Mouse (Mus musculus) stomach, postnatal 0 days (tissue): ENCODE data around the gene Arrdc2. TPM values are rescaled to one million over a fixed set of nuclear protein-coding genes. Genes with fewer than 3 reads are reported as not detected.
A peak's percentile ranks its signal among the peaks of the same experiment; 100 is the strongest.

ENCODE experiments used
- ATAC-seq: fragments of 200-750 bp; cut with Nextera tagmentation; 2 replicates; pipeline ENCODE4 v1.8.0; 2017; ENCODE audit not compliant: low FRiP score, low TSS enrichment
- DNase-seq: peaks from one replicate; pipeline ENCODE4 v3.0.0-alpha.2; 2016; ENCODE audit warnings: low spot score
- H3K27ac ChIP-seq: fragments of 300-500 bp; sonication (generic); replicated peaks from 2 replicates; pipeline ENCODE4 v1.5.1; 2014; ENCODE audit warnings: mild to moderate bottlenecking, control low read depth
- H3K27me3 ChIP-seq: fragments of 300-500 bp; sonication (generic); 2 replicates; pipeline ENCODE4 v1.6.1; 2014; ENCODE audit warnings: low read length; ENCODE audit not compliant: control insufficient read depth, insufficient read depth
- H3K36me3 ChIP-seq: fragments of 300-500 bp; sonication (generic); 2 replicates; pipeline ENCODE4 v1.6.1; 2014; ENCODE audit warnings: low read length, mixed read lengths; ENCODE audit not compliant: control insufficient read depth, insufficient read depth
- H3K4me1 ChIP-seq: fragments of 300-500 bp; sonication (generic); replicated peaks from 2 replicates; pipeline ENCODE4 v1.6.1; 2014; ENCODE audit warnings: antibody characterized with exemption; ENCODE audit not compliant: control insufficient read depth, insufficient read depth
- H3K4me2 ChIP-seq: fragments of 300-500 bp; sonication (generic); replicated peaks from 2 replicates; pipeline ENCODE4 v1.6.1; 2014; ENCODE audit warnings: low read depth, mild to moderate bottlenecking, control low read depth, moderate library complexity
- H3K4me3 ChIP-seq: fragments of 300-500 bp; sonication (generic); 2 replicates; pipeline ENCODE4 v1.5.1; 2014; ENCODE audit warnings: low read depth, low read length, control low read depth
- H3K9ac ChIP-seq: fragments of 300-500 bp; sonication (generic); 2 replicates; pipeline ENCODE4 v1.6.1; 2014; ENCODE audit warnings: mild to moderate bottlenecking, low read length, control low read depth, mixed read lengths
- H3K9me3 ChIP-seq: fragments of 300-500 bp; sonication (generic); 2 replicates; pipeline ENCODE4 v1.6.1; 2016; ENCODE audit warnings: low read length; ENCODE audit not compliant: control insufficient read depth
- CTCF ChIP-seq: IDR thresholded peaks from 2 replicates; pipeline ENCODE4 v1.5.1; 2016; ENCODE audit warnings: antibody characterized with exemption, low read depth, mild to moderate bottlenecking, moderate library complexity
- EP300 ChIP-seq: optimal IDR thresholded peaks from 2 replicates; pipeline ENCODE3; 2016; ENCODE audit warnings: antibody characterized with exemption
- WGBS: fragments of 180-500 bp; shearing (Covaris S2); extraction: QIAGEN DNeasy Blood & Tissue Kit; methylation state at CpG from one replicate; pipeline ENCODE4 v1.1.7; 2014; 5-methylcytosine and 5-hydroxymethylcytosine counted together
- polyA plus RNA-seq: library from polyadenylated mRNA; unstranded; fragments of >200 nt; fragmentation: Nextera tagmentation; extraction: Ambion mirVana; gene quantifications from 2 replicates; pipeline ENCODE4 v1.2.1, GENCODE M21; 2015

Arrdc2 gene
- polyA plus RNA-seq, 1 experiment from 2014 or later = 6.8 TPM

DNA sequence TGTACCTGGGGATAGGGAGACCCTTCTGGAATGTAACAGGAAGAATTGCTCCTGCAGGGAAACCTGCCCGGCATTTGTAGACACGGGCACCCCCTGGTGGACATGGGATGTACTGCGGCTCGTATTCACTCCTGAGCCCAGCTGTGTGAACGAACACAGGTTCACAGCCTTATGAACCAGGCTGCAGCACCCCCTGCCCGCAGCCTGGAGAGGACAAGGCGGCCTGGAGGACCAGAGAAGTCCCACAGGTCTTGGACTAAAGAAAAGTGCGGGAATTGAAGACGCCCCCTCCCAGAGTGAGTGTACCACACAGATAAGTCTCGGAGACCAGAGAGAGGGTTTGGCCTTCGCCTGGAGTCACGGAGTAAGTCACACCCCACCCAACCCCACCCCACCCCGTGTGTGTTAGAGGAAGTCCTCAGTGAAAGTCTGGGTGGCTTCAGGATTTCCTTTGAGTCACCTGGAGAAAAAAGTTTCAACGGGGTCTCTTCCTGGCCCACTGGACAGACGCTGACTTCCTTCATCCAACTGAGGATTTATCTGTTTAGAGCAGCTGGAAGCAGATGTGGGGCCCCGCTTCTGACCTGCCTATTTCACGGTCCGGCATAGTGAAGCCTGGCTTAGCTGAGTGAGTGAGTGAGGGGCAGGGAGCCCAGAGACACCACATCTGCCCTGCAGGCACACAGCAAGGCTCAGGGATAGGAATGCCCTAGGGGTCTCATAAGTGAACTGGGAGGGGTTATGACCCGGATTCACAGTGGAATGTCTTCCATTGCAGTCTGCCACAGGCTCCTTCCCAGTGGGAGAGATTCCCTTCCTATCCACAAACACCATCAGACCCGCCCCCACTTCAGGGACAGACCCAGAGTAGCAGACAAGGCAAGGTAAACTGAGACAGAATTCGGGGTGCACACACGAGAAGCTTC, 1.9 kb upstream of the Arrdc2 start:
- peak; percentile 3; the same call in 1 of the 2 replicates for ATAC-seq
- Histone ChIP-seq H3K9ac (no peak overlapping the region), H3K4me3 (no peak overlapping the region), H3K4me2 (peak overlapping the region; percentile 17; the same call in 1 of the 2 replicates), H3K9me3 (no peaks in the 10 kb centered on the region), H3K27me3 (no peaks in the 10 kb centered on the region), H3K36me3 (no peaks in the 10 kb centered on the region; the same call in 1 of the 2 replicates), H3K4me1 (0 out of 2 replicates have a peak, but pooled peaks cover 3% of the 10 kb centered on the region), H3K27ac (peak overlapping the region; percentile 87)
- 25% methylated on average over 22 of the region's 22 CpGs for WGBS
- peak; percentile 95 for DNase-seq
- TF ChIP-seq CTCF = peak; percentile 95
- TF ChIP-seq EP300 = no peak

DNA sequence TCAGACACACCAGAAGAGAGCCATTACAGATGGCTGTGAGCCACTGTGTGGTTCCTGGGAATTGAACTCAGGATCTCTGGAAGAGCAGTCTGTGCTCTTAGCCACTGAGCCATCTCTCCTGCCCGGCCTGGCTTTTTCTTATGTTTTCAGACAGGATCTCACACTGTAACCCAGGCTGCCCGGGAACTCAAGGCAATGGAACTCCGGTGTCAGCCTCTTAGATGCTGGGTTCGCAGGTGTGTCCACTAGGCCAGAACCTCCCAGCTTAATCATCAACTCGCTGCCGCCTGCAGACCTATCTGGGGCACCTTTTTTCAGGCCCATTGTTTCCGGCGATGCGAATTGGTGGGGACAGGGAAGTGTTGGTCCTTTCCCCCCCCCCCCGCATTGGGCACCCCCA, 1.1 kb upstream of the Arrdc2 start:
- H3K4me2 ChIP-seq = no peak overlapping the region
- WGBS = 38% methylated on average over 10 of the region's 10 CpGs
- H3K4me3 ChIP-seq = no peak overlapping the region
- ATAC-seq (no peak), DNase-seq (peak; percentile 69)
- 0 out of 2 replicates have a peak, but pooled peaks cover 3% of the 10 kb centered on the region for H3K4me1 ChIP-seq
- H3K27me3 ChIP-seq = no peaks in the 10 kb centered on the region
- no peaks in the 10 kb centered on the region; the same call in 1 of the 2 replicates for H3K36me3 ChIP-seq
- H3K9me3 ChIP-seq = no peaks in the 10 kb centered on the region
- TF ChIP-seq CTCF (no peak), EP300 (no peak)
- no peak overlapping the region for H3K9ac ChIP-seq
- H3K27ac ChIP-seq = peak overlapping the region; percentile 87

- Histone ChIP-seq H3K27me3 (no peaks in the 10 kb centered on the region), H3K4me2 (peak overlapping the region; percentile 93), H3K4me3 (peak overlapping the region; percentile 71), H3K4me1 (0 out of 2 replicates have a peak, but pooled peaks cover 3% of the 10 kb centered on the region), H3K27ac (peak overlapping the region; percentile 97), H3K9me3 (no peaks in the 10 kb centered on the region), H3K36me3 (no peaks in the 10 kb centered on the region; the same call in 1 of the 2 replicates), H3K9ac (peak overlapping the region; percentile 87)
- 2% methylated on average over 57 of the region's 66 CpGs for WGBS
- DNase-seq (peak; percentile 42), ATAC-seq (peak; percentile 41)
- TF ChIP-seq CTCF = no peak
These were observed 689 bp downstream of the Arrdc2 start for GRCm38 (mm10) chr8:70838654-70839407.

DNA sequence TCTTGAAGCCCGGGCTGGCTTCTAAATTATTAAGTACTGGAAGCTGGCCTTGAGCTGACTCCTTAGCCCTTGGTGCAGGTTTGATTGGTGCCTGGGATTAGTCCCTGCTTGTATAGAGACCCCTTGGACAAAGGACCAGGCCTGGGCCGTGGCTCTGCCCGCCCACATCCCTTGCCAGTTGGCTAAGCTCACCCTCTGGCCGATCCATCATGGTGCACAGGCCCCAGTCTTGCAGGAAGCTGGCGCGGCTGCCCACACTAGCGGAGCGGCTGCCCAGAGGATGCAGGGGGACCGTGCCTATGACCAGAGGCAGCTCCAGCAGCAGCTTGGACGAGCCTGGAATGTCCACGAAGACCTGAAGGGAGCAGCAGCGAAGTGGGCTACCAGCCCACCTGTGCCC, 2.9 kb downstream of the Arrdc2 start:
- ATAC-seq = no peak
- TF ChIP-seq CTCF (no peak), EP300 (no peak)
- Histone ChIP-seq H3K4me2 (no peak overlapping the region), H3K4me3 (no peak overlapping the region), H3K27ac (no peak overlapping the region), H3K36me3 (no peaks in the 10 kb centered on the region; the same call in 1 of the 2 replicates), H3K9me3 (no peaks in the 10 kb centered on the region), H3K9ac (no peak overlapping the region), H3K27me3 (no peaks in the 10 kb centered on the region), H3K4me1 (0 out of 2 replicates have a peak, but pooled peaks cover 3% of the 10 kb centered on the region)
- 88% methylated on average over 12 of the region's 12 CpGs for WGBS
- DNase-seq = no peak

- Histone ChIP-seq H3K27ac (no peak overlapping the region), H3K4me2 (no peak overlapping the region), H3K9ac (no peak overlapping the region), H3K27me3 (no peaks in the 10 kb centered on the region), H3K4me1 (0 out of 2 replicates have a peak, but pooled peaks cover 3% of the 10 kb centered on the region), H3K4me3 (no peak overlapping the region), H3K9me3 (no peaks in the 10 kb centered on the region), H3K36me3 (no peaks in the 10 kb centered on the region; the same call in 1 of the 2 replicates)
- WGBS = 94% methylated on average over 3 of the region's 3 CpGs
- ATAC-seq (no peak), DNase-seq (no peak)
- no peak for TF ChIP-seq EP300
- no peak for TF ChIP-seq CTCF
These were observed 5.4 kb downstream of the Arrdc2 start for GRCm38 (mm10) chr8:70834071-70834470.
